Mouse (Mus musculus) megakaryocyte-erythroid progenitor cell, adult 5-6 weeks (primary cell): ENCODE measurements around the gene Snd1. TPM values are rescaled to one million over a fixed set of nuclear protein-coding genes. Genes with fewer than 3 reads are reported as not detected.
"Not testable (repeated sequence)": the region's sequence is repeated elsewhere in the genome, so short reads cannot be mapped to it uniquely, and the experiment has no call there.

Experiments used
- ATAC-seq: replicated peaks from 2 replicates; pipeline ENCODE4 v1.8.0; 2016; ENCODE audit warnings: mild to moderate bottlenecking, inconsistent platforms; ENCODE audit not compliant: severe bottlenecking, poor library complexity, low FRiP score, low TSS enrichment
- total RNA-seq, 2 experiments: library from RNA; stranded (forward) in 1 of 2; stranded (reverse) in 1 of 2; fragments of 200-1000, 215-1000 nt in 1 of 2; fragments of >200 nt in 1 of 2; fragmentation: Nextera tagmentation in 1 of 2; gene quantifications; 2 replicates each; pipeline ENCODE4 v1.2.3; 2014 to 2017

The Snd1 gene
- total RNA-seq, 2 experiments from 2014 or later = 65.7 to 188 TPM

- ATAC-seq = no peak
Observed at GRCm38 (mm10) chr6:28902573-28902972, 427.6 kb downstream of the Snd1 start.

- ATAC-seq = no peak
Observed at GRCm38 (mm10) chr6:28904417-28904816, 429.5 kb downstream of the Snd1 start.

- no peak for ATAC-seq
Observed at GRCm38 (mm10) chr6:28905301-28905700, 430.4 kb downstream of the Snd1 start.

GRCm38 (mm10) chr6:28909866-28910265 is 434.9 kb downstream of the Snd1 start:
- ATAC-seq = no peak

- ATAC-seq = no peak
Observed at GRCm38 (mm10) chr6:28914981-28915380, 440.0 kb downstream of the Snd1 start.

GRCm38 (mm10) chr6:28916630-28917029 is 441.7 kb downstream of the Snd1 start:
- no peak for ATAC-seq

GRCm38 (mm10) chr6:28919346-28919745 is 444.4 kb downstream of the Snd1 start:
- ATAC-seq = no peak

GRCm38 (mm10) chr6:28922371-28922770 is 447.4 kb downstream of the Snd1 start:
- ATAC-seq = no peak

- ATAC-seq = no peak
Observed at GRCm38 (mm10) chr6:28923091-28923824, 448.3 kb downstream of the Snd1 start.

GRCm38 (mm10) chr6:28923837-28924236 is 448.9 kb downstream of the Snd1 start:
- no peak for ATAC-seq

- not testable (repeated sequence) for ATAC-seq
Observed at GRCm38 (mm10) chr6:28927987-28928386, 453.0 kb downstream of the Snd1 start.

- peak; percentile 71; the same call in 1 of the 2 replicates for ATAC-seq
Observed at GRCm38 (mm10) chr6:28929169-28929803, 454.3 kb downstream of the Snd1 start.

GRCm38 (mm10) chr6:28931234-28931633 is 456.3 kb downstream of the Snd1 start:
- no peak for ATAC-seq

GRCm38 (mm10) chr6:28931636-28932327 is 456.8 kb downstream of the Snd1 start:
- ATAC-seq = no peak

GRCm38 (mm10) chr6:28932328-28932937 is 457.5 kb downstream of the Snd1 start:
- no peak for ATAC-seq

- no peak for ATAC-seq
Observed at GRCm38 (mm10) chr6:28935736-28936135, 460.8 kb downstream of the Snd1 start.

- ATAC-seq = no peak
Observed at GRCm38 (mm10) chr6:28947254-28947653, 472.3 kb downstream of the Snd1 start.

- peak; percentile 80 for ATAC-seq
Observed at GRCm38 (mm10) chr6:28949269-28949668, 474.3 kb downstream of the Snd1 start.

- peak; percentile 77 for ATAC-seq
Observed at GRCm38 (mm10) chr6:28955581-28955980, 480.6 kb downstream of the Snd1 start.

GRCm38 (mm10) chr6:28957486-28957885 is 482.5 kb downstream of the Snd1 start:
- ATAC-seq = no peak
